Mouse (Mus musculus) embryonic fibroblast, embryonic 13.5 days (primary cell): ENCODE data around the gene Rnase13.

Source experiments
- CTCF ChIP-seq: IDR thresholded peaks from 2 replicates; pipeline ENCODE4 v1.5.1; 2011; ENCODE audit warnings: mild to moderate bottlenecking, control low read depth, low read length, moderate library complexity, borderline replicate concordance; ENCODE audit not compliant: insufficient read depth
- POLR2A ChIP-seq: IDR thresholded peaks from 2 replicates; pipeline ENCODE4 v1.6.1; 2011; ENCODE audit warnings: low read depth, mild to moderate bottlenecking, control low read depth, low read length, moderate library complexity

- TF ChIP-seq CTCF, result no peak
- TF ChIP-seq POLR2A, result no peak
These were observed 6.0 kb downstream of the Rnase13 start for GRCm38 (mm10) chr14:51916539-51916938.
